ENCODE assay signal across 8 mouse cellular contexts in the genomic region with DNA sequence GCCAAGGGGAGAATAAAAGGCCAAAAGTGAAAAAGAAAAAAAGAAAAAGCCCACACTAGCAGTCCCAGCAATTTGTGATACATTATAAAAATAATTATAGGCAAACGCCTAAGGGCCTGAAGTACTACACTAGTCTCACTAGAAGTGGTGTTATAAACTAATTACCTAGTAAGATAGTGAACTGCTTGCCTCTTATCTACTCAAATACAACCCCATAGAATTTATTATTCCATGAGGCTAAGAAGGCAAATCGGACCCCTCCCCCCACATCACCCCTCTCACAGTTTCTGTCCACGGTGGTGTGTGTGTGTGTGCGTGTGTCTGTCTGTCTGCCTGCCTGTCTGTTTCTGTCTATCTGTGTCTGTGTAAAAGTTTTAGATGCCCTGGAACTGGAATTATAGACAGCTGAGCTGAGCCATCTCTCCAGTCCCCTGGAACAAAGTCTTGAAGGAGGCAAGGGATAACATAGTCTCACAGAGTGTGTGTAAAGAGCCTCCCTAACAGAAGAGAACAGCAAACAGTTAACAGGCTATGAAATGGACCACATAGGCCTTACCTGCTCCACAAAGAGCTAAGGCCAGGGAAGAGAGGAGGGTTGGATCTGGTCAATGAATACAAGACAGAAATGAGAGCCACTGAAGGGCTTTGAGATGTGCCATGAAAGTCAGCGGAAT. TPM values are rescaled to one million over a fixed set of nuclear protein-coding genes. Genes with fewer than 3 reads are reported as not detected.
DNase-seq lines count a peak whose midpoint lies in the region; ATAC-seq lines count a peak whose summit lies in the region.

No protein-coding gene starts in this region.

- no peaks in the 10 kb centered on the region for H3K27me3 ChIP-seq in liver, embryonic 11.5 days (replicated peaks; ENCODE audit: control insufficient read depth, insufficient read depth, low read length)
- H3K27me3 ChIP-seq in embryonic facial prominence, embryonic 13.5 days: no peaks in the 10 kb centered on the region
- no peaks in the 10 kb centered on the region for H3K27me3 ChIP-seq in neural tube, embryonic 12.5 days (replicated peaks)

- no peak for DNase-seq in liver, embryonic 11.5 days (ENCODE audit: low spot score)
- no peak for DNase-seq in liver
- DNase-seq in induced T-regulatory cell, adult 2 months (ENCODE audit: low read depth): peak; percentile 37
- no peak for DNase-seq in left cerebral cortex, adult 18-20 months (ENCODE audit: low spot score in 2 of 2)
- DNase-seq in ovary, postnatal 10 days (ENCODE audit: low spot score): no peak

- H3K9me3 ChIP-seq in liver, embryonic 11.5 days (ENCODE audit: control insufficient read depth, low read length): no peaks in the 10 kb centered on the region
- no peaks in the 10 kb centered on the region for H3K9me3 ChIP-seq in embryonic facial prominence, embryonic 13.5 days
- no peaks in the 10 kb centered on the region for H3K9me3 ChIP-seq in neural tube, embryonic 12.5 days

- ATAC-seq in liver, embryonic 11.5 days (replicated peaks; ENCODE audit: low FRiP score): no peak
- no peak for ATAC-seq in embryonic facial prominence, embryonic 13.5 days (ENCODE audit: insufficient number of reproducible peaks, insufficient read depth, low FRiP score, low TSS enrichment, low read depth)
- no peak; the same call in 1 of the 2 replicates for ATAC-seq in neural tube, embryonic 12.5 days (ENCODE audit: low FRiP score, low read depth)
- ATAC-seq in granulocyte monocyte progenitor cell, adult 5-6 weeks (replicated peaks; ENCODE audit: poor library complexity, severe bottlenecking): no peak

- H3K9ac ChIP-seq in liver, embryonic 11.5 days (ENCODE audit: low read depth, low read length): peak overlapping the region; percentile 25; the same call in 1 of the 2 replicates
- H3K9ac ChIP-seq in embryonic facial prominence, embryonic 13.5 days: no peak overlapping the region
- no peak overlapping the region for H3K9ac ChIP-seq in neural tube, embryonic 12.5 days

- no peaks in the 10 kb centered on the region for H3K36me3 ChIP-seq in liver, embryonic 11.5 days (ENCODE audit: control insufficient read depth, insufficient read depth, low read length)
- no peaks in the 10 kb centered on the region for H3K36me3 ChIP-seq in embryonic facial prominence, embryonic 13.5 days
- H3K36me3 ChIP-seq in neural tube, embryonic 12.5 days: no peaks in the 10 kb centered on the region

- H3K27ac ChIP-seq in liver, embryonic 11.5 days (ENCODE audit: low read depth, low read length): no peak overlapping the region
- H3K27ac ChIP-seq in embryonic facial prominence, embryonic 13.5 days: no peak overlapping the region
- H3K27ac ChIP-seq in neural tube, embryonic 12.5 days: no peak overlapping the region

- peak overlapping the region; percentile 41 for H3K4me2 ChIP-seq in liver, embryonic 11.5 days
- peak overlapping the region; percentile 44 for H3K4me2 ChIP-seq in embryonic facial prominence, embryonic 13.5 days
- H3K4me2 ChIP-seq in neural tube, embryonic 12.5 days (replicated peaks): peak overlapping the region; percentile 51

- H3K4me1 ChIP-seq in liver, embryonic 11.5 days (replicated peaks; ENCODE audit: control insufficient read depth, insufficient read depth, low read length): peaks cover 6% of the 10 kb centered on the region
- H3K4me1 ChIP-seq in embryonic facial prominence, embryonic 13.5 days: peaks cover 4% of the 10 kb centered on the region; the same call in 1 of the 2 replicates
- H3K4me1 ChIP-seq in neural tube, embryonic 12.5 days: 0 out of 2 replicates have a peak, but pooled peaks cover 3% of the 10 kb centered on the region

- peak overlapping the region; percentile 50 for H3K4me3 ChIP-seq in liver, embryonic 11.5 days (ENCODE audit: low read depth, low read length)
- H3K4me3 ChIP-seq in embryonic facial prominence, embryonic 13.5 days: peak overlapping the region; percentile 41
- H3K4me3 ChIP-seq in neural tube, embryonic 12.5 days: peak overlapping the region; percentile 35

- 57% methylated on average over 5 of the region's 5 CpGs for WGBS in liver, embryonic 11.5 days
- WGBS in embryonic facial prominence, embryonic 13.5 days: 53% methylated on average over 5 of the region's 5 CpGs
- 62% methylated on average over 5 of the region's 5 CpGs for WGBS in neural tube, embryonic 12.5 days

RNA-seq across cellular contexts. Expression of a gene that starts 27.4 kb away (rescaled TPM):
- 1.4 and 1.5 TPM in 2 replicates for polyA plus RNA-seq in liver, embryonic 11.5 days (2014; fragmentation: Nextera tagmentation; extraction: Ambion mirVana)
- polyA plus RNA-seq in embryonic facial prominence, embryonic 13.5 days (2015; fragmentation: Nextera tagmentation; extraction: Ambion mirVana): 4.4 and 4.5 TPM in 2 replicates
- 5.0 and 5.1 TPM in 2 replicates for polyA plus RNA-seq in neural tube, embryonic 12.5 days (2016; fragmentation: Nextera tagmentation; extraction: Ambion mirVana)
- 100 to 1,000 TPM; 364 to 365 TPM for total RNA-seq in left cerebral cortex, adult 18-20 months (2021)
- total RNA-seq in granulocyte monocyte progenitor cell, adult 5-6 weeks (2014; fragmentation: Nextera tagmentation): 1.0 TPM in 1 of 2 replicates, not detected in the other
- total RNA-seq in granulocyte monocyte progenitor cell, adult 5-6 weeks (2017): 0.34 TPM in 1 of 2 replicates, not detected in the other
